Mouse (Mus musculus): ENCODE results near the gene Calm4.
"Not testable (repeated sequence)": the region's sequence is repeated elsewhere in the genome, so short reads cannot be mapped to it uniquely, and the experiment has no call there.

Calm4 gene

DNA sequence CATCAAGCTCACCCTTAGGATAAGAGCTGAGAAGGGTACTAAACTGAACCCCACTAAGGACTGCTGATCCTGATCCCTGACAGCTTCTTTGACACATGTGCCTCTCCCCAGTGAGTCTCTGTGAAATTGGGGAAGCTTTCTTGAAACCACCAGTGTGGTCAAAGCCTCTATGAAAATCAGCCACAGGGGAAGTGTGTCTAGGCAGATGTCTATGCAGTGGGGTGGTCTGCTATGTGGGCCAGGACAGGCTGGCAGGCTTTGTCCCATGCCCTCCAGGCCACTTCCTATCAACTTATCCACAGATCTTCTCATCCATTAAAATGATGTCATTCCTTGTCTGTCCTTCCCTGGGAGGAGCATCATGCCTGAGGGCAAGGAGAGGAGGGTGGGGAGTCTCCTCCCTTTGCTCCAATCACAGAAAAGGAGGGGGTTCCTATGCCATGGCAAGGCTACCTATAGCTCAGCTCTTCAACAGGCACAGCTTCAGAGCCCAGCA lies at the start of gene Calm4:
Calm4 (plus strand) TSS at position 446 of the 496 bp plus-strand sequence.
- DNase-seq (ENCODE audit: low read depth, low spot score), result not testable (repeated sequence)

DNA sequence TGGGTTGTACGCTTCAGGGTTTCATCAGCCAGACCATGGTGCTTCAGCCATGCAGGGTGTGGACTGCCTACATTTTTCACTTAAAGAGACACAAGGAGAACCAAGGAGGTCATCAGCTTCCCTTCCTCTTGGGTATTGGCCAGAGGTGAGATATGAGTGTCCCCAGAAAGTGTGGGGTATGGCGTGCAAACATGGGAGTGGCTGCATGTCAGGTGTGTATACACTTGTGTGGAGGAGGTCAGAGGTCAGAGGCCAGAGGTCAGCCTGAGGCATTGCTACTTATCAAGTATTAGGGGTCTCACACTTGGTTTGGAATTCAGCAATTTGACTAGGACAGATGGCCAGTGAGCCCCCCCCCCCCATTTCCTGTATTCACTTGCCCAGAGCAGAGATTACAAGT lies 49.0 kb upstream of the Calm4 start:
- DNase-seq (ENCODE audit: low read depth, low spot score), result no peak

DNA sequence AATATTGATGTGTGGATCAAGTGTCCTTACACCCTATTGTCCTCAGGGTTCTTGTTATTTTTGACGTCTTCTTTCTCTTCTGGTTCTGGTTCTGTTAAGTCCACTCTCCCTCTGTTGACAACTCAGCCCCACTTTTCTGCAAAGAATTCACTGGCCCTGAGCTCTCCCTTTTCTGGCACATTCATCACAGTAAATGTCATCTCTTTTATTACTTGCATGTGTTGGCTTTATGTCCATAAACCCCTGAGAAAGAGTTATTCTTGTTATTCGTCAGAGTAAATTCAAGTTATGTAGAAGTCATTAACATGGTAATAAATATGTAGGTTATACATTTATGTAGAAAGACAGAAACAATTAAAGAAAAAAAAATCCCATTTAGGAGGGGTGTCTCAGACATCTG lies 48.0 kb upstream of the Calm4 start:
- DNase-seq (ENCODE audit: low read depth, low spot score), result no peak

DNA sequence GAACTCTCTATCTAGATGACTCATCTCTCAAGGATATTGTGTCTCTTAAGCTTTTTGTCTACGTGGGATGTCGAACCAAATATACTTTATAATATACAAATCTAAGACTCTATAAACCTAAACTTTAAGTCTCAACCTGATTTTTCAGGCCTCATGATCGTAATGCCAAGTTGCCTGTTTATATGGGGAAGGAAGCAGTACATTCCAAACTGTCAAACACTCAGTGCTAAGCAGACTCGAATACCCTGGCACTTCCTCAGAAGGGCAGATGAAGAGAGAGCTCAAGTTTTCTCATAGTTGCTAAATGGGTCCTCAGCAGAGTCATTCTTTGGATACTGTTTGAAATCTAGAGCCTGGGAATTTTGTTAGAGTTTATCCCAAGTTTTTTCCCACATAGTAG lies 40.9 kb upstream of the Calm4 start:
- no peak for DNase-seq (ENCODE audit: low read depth, low spot score)

DNA sequence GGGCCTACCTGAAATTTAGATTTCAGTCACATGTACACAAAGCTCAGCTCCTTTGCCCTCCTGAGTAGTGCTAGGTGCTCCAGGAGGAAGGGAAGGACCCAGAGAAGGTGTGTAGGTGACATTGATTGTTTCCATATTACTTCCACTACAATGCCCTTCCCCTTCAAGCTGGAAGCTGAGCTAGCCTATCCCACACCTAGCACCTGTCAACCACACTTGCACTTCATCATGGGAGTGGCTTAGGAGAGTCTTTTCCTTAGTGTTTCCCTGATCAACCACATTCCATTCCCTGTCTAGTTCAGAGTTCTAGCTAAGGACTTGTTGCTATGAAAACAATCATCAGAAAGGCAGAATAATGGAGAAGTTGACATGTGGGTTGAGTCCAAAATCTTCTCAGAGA lies 38.8 kb upstream of the Calm4 start:
- no peak for DNase-seq (ENCODE audit: low read depth, low spot score)

DNA sequence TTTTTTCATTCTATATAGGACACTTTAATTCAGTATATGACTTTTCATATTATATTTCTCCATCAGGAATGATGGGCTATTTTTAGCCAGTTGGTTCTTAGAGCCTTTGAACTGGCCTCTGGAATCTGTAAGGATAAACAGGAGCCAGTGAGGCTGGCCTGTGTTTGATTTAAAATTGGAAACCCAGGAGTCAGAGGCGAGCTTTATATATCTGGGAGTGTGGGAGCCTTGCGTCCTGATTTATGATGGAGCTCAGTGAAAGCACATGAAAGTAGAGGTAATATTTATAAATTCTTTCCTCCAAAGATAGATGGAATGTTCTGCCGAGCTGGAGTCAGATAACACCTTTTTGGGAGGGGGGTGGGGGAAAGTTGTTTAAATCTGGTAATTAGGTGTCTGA lies 38.2 kb upstream of the Calm4 start:
- DNase-seq (ENCODE audit: low read depth, low spot score), result no peak

DNA sequence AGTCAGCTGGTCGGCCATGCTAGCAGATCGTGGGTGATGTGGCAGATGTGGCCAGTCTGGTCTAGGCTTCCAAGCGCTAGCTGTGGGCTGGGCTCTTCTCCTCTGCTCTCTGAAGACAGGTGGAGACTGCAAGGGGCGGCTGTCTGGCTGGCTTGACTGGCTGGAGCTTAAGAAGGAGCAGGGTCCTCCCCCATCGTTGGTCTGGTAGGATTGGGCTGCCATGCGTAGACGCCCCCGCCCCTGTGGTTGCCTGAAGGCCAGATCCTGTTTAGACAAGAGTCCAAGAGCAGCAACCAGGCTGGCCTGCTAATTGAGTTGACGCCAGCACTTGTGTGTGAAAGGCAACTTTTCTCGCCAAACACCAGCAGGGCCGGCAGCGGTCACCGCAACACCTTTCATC lies 33.4 kb upstream of the Calm4 start, which contains the start of gene Calml3:
Calml3 (minus strand) TSS at position 131 of the 400 bp plus-strand sequence.
- DNase-seq (ENCODE audit: low read depth, low spot score), result no peak

DNA sequence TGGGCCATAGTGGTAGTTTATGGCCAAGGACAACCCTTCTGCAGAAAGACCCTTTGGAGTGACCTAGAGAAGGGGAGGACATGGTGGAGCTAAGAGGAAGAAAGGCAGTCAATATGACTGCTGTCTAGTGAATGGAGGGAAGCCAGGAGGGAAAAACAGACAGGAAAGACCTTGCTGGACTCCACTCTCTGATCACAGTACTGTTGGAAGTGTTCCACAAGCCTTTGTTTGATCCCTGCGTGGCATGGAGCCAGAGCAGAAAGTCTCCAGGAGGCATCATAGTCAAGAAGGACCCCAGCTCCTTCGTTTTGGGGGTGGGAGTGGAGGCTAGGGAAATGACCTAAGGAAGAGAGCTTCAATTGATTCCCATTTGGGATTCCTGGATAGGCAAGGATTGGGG lies 32.4 kb upstream of the Calm4 start:
- DNase-seq (ENCODE audit: low read depth, low spot score), result no peak

DNA sequence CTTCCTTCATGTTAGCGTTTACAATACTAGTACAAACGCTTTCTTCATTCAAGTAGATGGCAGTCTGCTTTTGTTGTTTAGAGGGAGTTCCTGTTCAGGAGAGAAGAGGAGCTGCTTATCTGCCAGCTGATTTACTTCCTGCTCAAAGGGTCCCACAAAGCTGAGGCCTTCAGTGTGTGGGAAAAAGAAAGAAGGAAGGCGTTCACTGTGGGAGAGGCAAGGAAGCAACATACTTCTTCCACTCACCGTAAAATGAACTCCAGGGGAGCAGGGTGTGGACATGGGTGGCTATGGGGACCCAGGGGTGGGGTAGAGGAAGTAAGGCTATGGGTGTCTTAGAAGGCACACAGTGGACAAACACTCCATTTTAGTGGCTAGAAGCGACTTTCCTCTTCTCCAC lies 31.9 kb upstream of the Calm4 start:
- DNase-seq (ENCODE audit: low read depth, low spot score), result no peak

DNA sequence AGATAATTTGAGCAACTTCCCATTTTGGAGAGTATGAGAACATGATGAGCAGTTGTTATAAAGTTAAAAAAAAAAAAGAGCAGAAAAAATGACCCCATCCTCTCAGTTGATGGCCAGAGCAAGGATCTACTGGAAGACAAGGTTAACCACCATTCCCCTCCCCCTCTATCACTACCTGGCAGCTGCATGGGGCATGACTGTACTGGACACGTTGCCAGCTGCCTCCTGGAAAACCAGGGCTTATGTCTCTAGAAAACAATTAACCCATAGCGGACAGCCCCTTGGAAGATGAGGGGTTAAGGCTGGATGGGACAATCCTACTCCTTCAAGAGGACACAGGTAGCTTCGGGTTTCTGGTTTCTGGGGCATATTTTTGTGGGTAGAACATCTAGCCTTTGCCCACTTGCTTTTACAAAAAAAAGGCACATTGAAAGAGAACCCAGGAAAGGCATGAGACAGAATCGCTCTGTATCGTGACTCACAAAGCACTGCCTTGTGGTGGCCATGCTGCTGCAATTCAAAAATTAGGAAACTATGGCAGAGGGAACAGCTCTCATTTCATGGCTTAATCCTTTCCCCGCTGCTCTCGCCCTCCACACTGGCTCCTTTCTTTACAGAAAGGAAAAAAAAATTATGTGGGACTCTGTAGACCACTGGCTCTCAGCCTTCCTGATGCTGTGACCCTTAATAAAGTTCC lies 30.3 kb upstream of the Calm4 start:
- DNase-seq (ENCODE audit: low read depth, low spot score), result no peak

DNA sequence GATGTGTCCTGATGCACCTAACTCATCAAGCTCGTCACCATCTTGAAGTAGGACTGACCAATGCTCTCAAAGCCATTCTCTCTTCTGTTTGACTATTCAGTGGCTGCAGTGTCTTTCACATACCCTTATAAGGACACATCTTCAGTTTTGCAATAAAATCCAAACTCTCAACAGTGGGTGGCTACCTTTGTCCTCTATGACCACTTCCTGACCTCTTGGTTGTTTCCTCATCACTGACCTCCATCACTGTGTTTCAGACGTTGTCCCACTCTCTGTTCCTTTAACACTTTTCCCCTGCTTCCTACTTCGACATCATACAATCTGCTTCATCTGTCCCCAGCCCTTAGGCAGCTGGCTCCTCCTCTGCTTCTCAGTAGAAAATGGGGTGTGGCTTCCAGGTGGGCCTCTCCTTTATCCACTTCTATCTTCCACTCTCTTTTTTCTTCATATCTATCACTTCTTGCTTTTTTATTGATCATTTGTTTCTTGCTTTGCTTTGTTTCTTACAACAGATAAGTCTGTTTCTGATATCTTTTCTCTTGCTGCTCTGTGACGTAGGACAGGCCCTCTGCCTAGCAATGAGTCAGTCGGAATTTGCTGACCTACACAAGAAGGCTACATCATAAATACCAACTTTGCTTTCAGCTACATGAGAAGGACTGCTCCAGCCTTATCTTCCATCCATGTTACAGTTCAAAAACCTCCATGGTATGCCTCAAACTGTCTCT lies 19.4 kb upstream of the Calm4 start:
- no peak for DNase-seq (ENCODE audit: low read depth, low spot score)

DNA sequence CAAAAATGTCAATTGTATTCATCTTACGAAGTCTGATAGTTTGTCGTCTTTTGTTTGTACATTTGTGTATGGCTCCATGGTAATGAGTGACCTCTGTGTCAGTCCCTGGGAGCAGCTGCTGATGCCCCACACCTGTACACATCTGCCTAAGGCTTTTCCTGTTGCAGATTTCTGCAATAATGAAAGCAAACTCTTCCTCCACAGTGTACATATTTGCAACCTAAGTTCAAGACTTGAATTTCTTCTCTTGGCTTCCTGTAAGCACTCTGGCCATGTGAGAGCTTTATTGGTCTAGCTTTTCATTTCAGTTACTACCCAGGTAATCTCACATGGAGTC lies 18.8 kb upstream of the Calm4 start:
- no peak for DNase-seq (ENCODE audit: low read depth, low spot score)

DNA sequence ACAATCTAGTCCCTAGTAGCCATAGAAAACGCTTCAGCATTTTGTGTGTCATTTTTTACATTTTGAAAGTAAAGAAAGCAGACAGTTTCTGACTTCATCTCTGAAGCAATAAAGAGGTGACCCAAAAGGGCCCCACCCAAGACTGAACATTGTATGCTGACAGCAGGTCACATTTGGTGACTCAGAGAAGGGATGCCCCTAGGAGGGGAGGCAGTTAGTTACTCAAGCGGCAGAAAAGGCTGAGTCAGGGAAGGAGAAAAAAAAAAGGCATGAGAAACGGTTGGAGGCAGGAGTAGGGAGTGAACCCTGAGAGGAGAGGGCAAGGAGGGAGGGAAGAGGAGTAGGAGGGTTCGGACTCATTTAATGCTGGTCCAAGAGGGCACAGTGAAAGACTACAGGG lies 15.5 kb upstream of the Calm4 start:
- no peak for DNase-seq (ENCODE audit: low read depth, low spot score)

DNA sequence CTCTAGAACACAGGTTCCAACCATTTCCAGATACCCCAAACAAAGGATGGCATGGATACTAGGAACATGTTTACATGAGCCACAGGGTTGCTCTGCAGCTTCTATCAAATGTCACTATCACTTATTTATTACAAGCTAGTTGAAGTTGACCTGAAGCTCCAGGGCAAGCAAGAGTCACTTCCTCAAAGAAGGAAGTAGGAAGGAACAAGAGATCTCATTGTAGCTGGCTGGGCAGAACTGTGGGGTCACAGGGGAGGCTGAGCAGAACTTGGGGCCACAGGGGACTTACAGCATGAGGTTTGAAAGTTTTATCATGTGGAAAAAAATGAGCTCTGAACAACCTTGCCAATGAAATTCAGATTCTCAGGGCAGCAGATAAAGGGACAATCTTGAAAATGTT lies 11.8 kb upstream of the Calm4 start:
- no peak for DNase-seq (ENCODE audit: low read depth, low spot score)

DNA sequence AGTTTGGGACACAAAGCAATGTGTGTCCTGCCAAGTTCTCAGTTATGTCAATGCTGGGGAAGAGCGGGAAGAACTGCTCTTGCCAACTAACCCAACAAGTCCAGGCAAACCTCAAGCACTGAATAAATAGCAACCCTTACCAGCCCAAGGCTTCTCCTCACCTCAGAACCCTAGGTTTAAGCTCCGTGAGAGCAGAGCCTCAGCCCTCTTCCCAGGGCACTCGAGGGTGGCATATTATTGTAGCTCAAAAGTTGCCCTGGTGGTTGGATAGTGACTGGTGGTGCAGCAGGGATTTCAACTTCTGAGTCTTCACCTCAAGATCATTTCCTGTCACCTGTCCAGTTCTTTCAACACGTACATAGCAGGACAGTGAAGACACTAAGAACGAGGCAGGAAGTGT lies 6.0 kb upstream of the Calm4 start:
- DNase-seq (ENCODE audit: low read depth, low spot score), result no peak

DNA sequence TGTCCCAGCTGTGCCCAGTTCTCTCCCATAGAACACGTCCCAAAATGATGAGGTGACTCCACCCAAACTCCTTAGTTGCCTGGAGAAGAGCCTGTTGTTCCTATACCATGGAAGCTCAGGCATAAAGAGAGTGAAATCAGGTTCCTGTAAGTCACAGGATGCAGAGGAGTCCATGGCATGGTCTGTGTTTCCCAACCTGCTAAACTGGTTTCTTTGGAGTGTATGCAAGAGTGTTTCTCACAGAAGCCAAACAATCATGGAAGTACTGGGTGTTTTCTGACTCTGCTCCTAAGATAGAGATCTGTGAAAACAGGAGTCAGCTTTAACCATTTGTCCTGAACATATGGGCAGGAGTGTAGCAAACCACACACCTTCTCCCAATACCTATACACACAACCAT lies 5.6 kb upstream of the Calm4 start:
- DNase-seq (ENCODE audit: low read depth, low spot score), result no peak

DNA sequence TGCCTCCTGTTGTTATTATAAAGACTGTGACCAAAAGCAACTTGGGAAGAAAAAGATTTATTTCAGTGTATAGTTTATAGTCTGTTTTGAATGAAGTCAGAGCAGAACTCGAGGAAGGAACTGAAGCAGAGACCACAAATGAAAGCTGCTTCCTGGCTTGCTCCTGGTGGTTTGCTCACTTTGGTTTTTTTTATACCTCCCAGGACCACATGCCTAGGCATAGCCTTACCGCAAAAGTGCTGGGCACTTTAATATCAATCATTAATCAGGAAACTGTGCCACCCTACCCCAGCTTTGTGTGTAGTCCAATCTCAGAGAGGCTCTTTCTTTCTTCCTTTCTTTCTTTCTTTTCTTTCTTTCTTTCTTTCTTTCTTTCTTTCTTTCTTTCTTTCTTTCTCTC lies 5.1 kb upstream of the Calm4 start:
- no peak for DNase-seq (ENCODE audit: low read depth, low spot score)

DNA sequence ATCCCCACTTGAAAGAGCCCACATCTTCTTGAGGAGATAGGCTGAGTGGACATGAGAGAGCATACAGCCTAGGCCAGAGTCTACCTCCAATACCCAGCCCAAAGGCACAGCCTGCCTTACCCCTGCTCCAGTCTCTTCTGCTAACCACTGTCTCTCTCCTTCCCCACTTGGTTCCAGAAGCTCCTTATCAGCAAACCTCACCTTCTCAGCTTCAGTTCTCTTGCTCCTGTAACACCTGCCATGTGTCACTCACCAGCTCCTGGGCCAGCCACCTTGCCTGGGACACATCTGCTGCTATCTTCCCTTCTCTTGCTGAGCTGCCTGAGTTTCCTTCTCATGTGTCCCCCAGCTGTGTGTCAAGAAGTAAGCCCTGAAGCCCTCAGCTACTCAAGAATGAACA lies 3.9 kb upstream of the Calm4 start:
- not testable (repeated sequence) for DNase-seq (ENCODE audit: low read depth, low spot score)

DNA sequence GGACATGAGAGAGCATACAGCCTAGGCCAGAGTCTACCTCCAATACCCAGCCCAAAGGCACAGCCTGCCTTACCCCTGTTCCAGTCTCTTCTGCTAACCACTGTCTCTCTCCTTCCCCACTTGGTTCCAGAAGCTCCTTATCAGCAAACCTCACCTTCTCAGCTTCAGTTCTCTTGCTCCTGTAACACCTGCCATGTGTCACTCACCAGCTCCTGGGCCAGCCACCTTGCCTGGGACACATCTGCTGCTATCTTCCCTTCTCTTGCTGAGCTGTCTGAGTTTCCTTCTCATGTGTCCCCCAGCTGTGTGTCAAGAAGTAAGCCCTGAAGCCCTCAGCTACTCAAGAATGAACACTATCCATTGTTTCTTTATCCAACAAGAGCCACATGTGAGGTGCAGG lies 3.1 kb downstream of the Calm4 start:
- DNase-seq (ENCODE audit: low read depth, low spot score), result not testable (repeated sequence)

DNA sequence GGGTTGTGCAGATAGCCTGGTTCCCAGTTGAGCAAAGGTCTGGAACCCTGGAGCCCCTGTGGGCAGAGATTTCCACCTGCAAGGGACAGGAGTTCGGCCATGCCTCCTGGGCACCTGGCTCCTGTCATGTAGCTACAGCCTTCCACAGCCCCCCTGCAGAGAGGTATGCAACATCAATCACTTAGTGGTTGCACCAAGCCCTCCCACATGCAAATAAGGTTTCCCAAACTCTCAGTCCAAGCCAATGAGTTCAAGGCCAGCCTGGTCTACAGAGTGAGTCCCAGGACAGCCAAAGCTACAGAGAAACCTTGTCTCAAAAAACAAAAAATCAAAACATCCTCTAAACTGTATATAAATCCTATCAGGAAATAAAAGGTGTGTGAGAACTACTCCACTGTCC lies 12.8 kb downstream of the Calm4 start:
- peak; percentile 52 for DNase-seq (ENCODE audit: low read depth, low spot score)

DNA sequence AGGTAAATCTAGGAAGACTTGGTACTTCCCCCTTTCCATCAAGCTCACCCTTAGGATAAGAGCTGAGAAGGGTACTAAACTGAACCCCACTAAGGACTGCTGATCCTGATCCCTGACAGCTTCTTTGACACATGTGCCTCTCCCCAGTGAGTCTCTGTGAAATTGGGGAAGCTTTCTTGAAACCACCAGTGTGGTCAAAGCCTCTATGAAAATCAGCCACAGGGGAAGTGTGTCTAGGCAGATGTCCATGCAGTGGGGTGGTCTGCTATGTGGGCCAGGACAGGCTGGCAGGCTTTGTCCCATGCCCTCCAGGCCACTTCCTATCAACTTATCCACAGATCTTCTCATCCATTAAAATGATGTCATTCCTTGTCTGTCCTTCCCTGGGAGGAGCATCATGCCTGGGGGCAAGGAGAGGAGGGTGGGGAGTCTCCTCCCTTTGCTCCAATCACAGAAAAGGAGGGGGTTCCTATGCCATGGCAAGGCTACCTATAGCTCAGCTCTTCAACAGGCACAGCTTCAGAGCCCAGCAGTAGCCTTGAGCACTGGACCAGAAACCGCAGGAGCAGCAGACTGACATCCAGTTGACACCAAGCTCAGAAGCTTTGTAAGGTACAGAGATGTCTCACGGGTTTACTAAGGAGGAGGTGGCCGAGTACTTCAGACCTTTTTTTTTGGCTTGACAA lies 16.2 kb downstream of the Calm4 start, which contains the start of gene Calm5:
Calm5 (plus strand) TSS at position 526 of the 686 bp plus-strand sequence.
- not testable (repeated sequence) for DNase-seq (ENCODE audit: low read depth, low spot score)

DNA sequence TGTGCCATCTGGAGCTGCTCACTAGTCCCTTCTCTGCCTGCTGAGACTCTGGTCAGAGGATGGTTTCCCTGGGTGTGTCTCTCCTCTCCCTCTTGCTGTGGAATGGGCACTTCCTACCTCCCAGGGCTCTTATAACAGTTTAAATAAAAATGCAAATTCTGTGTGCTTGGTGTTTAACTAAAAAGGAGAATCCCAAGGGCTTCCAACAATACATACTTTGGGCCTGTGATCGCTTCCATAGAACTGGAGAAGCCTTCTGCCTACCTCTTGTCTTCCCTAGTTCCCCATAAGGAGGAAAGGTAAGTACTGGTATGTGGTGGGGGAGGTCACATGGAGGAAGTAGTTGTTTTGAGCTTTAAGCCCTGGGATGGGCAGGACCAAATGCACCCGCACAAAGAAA lies 17.3 kb downstream of the Calm4 start:
- DNase-seq (ENCODE audit: low read depth, low spot score), result peak; percentile 69

DNA sequence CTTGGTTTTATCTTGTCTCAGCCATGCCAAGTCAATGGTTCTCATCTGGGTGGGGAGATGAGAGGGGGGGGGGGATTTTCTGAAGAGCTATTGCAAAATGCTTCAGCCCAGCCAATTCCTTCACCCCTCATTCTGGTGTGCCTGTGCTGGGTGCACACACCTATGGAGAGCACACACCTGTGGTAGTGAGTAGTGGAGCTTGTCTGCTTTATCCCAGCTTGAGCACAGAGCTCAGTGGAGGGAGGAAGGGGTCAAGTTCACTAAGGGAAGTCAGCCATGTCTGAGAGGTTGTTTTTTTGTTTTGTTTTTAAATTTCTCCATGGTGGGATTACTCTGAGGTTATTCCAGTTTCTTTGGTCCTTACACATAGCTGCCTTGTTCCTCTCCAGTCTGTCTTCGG lies 18.7 kb downstream of the Calm4 start:
- DNase-seq (ENCODE audit: low read depth, low spot score), result no peak
